Mouse (Mus musculus): ENCODE measurements around the gene Zfp853. TPM values are rescaled to one million over a fixed set of nuclear protein-coding genes. Genes with fewer than 3 reads are reported as not detected.

Gene Zfp853
- total RNA-seq (2023), result 1 to 10 TPM; 1.3 to 2.1 TPM

DNA sequence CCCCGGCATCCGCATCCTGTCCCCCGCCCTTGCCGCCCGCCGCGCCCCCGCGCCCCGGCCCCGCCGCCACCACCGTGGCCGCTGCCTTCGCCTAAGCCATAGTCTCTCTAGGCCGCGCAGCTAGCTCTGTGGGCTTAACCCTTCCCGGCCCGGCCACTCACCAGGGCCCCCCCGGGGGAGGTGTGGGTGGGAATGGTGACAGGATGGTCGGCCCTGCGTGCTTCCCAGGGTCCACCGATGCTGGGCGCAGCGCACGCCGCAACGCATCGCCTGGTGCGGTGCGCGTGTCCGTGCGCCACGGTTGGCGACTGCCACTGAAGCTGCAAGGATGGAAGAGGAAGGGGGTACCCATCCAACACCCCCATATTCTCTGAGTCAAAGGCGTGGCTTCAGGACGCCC, at the start of gene Zfp853:
TSS of gene Zfp853 (minus strand) at position 220 of the 400 bp plus-strand sequence.

DNA sequence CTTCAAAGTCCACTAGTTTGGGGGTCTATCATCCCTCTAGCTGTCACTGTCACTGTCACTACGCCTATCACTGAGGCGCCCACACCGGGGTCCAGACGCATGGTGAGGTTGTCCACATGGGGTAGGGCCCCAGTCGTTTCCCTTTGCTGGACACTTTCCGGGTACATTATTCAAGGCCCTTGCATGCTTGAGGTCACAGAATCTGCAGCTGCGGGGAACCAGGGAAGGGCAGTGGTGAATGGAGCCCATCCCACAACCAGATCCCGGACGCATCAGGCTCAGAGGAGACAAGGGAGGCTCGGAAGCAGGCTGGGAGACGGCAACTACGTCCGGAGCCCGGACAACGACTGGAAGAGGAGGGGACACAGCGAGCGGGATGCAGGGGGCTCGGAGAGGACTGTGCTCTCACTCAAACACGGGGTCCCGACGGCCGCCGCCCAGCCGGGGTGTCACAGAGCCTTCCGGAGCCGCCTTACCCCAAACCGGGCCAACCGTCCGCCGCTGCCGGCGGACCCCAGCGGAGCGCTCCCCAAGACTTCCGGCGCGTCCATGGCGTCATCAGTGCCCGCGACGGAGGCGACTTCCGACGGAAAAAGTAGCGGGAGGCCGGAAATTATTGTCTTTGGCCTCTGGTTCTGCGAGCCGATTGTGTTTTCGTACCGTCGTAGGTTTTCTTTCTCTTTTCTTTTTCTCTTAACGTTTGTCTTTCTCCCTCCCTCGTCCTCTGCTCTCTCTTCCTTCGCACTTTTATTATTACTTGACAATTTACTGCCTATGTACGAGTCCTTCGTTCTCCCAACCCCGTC, 35.5 kb upstream of the Zfp853 start, which contains the start of gene Zdhhc4:
TSS of gene Zdhhc4 (minus strand) at position 567 of the 806 bp plus-strand sequence.

DNA sequence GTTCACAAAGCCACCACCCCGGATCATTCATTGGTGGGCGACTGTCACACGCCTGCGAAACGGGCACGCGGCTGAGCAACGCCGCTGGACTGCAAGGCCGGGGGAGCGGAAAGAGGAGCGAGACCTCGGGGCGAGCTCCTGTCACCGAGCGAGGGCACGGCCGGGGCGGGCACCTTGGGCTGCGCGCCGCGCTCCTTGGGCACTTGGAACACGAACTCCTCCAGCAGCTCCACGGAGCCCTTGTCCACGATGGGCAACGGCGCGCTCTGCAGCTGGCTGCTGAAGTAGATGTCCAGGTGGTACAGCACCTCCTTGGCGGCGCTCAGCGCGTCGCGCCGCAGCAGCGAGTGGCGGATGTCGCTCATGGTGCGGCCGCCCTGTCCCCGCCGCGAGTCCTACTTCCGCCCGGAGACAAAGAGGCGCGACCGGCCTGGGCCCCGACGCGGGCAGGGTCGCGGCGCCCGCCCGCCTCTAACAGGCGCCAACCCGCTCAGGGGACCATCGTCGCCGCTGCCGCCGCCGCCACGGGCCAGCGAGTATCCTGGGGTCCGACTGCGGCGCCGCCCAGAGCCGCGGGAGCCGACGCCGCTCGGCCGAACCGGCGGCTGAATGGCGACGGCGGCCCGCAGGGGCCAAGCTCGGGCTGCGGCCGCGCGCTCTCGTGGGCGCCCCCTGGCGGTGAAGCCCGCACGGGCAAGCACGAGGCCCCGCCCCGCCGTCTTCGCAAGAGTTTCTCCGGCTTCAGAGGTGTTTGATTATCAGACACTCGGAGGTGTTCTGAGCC, 21.5 kb upstream of the Zfp853 start, which contains the start of gene E130309D02Rik:
TSS of gene E130309D02Rik (minus strand) at position 631 of the 784 bp plus-strand sequence.

DNA sequence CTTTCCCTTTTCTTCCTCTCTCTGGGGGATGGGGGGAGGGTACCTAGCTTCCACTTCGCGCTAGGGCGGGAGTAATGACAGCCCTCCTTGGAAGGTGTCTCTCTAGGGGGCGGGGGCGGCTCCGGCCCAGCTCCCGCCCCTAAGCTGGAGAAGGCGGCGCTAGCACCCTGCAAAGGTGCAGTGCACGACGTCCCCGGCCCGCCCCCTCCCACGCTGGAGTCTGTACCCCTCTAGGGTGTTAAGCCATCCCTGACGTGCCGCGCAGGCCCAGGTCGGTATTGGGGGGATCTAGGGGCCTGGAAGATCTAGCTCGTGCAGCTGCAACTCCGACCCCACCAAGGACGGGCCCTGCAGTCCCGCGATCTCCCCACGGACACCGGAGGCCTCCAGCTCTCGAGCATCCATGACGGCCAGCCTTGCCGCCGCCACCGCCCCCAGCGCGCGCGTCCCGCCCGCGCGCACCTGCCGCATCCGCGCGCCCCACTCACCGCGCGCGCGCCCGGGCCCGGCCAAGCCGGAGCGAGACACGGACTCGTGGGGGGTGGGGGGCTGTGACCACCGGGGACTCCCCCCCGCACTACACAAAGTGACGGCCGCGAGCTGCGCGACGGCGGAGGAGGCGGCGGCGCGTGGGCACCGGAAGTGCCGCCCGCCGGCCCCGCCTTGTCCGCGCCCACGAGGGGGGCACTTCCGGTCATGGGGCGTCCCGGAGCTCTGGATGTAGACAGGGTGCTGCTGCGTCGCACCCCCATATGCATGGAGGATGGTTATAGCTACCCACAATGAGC, 23.9 kb downstream of the Zfp853 start, which contains the start of gene Zfp316:
TSS of gene Zfp316 (minus strand) at position 660 of the 788 bp plus-strand sequence.

Other genes with a start within 250 kb of the Zfp853 start
- 10 to 100 TPM; 10.6 to 11.0 TPM for gene Rnf216, start 180.6 kb downstream of the Zfp853 start, total RNA-seq (2023)
- under 1 TPM in 1 of 2 experiments, not detected in 1; 0.44 TPM for gene Olfr718-ps1, start 146.0 kb downstream of the Zfp853 start, total RNA-seq (2023)
- gene Rbak, start 112.8 kb downstream of the Zfp853 start, total RNA-seq (2023), result 10 to 100 TPM; 10.9 to 12.5 TPM
- gene Spdye4b, start 112.6 kb downstream of the Zfp853 start, total RNA-seq (2023), result not detected
- not detected for gene Spdye4a, start 66.7 kb downstream of the Zfp853 start, total RNA-seq (2023)
- 10 to 100 TPM; 36.1 to 37.2 TPM for gene Zfp12, start 58.5 kb downstream of the Zfp853 start, total RNA-seq (2023)
- gene Zfp316, start 23.6 kb downstream of the Zfp853 start, total RNA-seq (2023), result 1 to 10 TPM; 1.6 to 1.9 TPM
- gene E130309D02Rik, start 21.7 kb upstream of the Zfp853 start, total RNA-seq (2023), result 10 to 100 TPM; 35.1 to 37.7 TPM
- gene Zdhhc4, start 35.6 kb upstream of the Zfp853 start, total RNA-seq (2023), result 10 to 100 TPM; 58.3 to 67.9 TPM
- gene Grid2ip, start 63.7 kb upstream of the Zfp853 start, total RNA-seq (2023), result not detected
- 10 to 100 TPM; 28.6 to 35.0 TPM for gene Kdelr2, start 110.2 kb upstream of the Zfp853 start, total RNA-seq (2023)
- 1 to 10 TPM; 9.4 to 10.0 TPM for gene Daglb, start 171.0 kb upstream of the Zfp853 start, total RNA-seq (2023)
- 100 to 1,000 TPM; 287 to 289 TPM for gene Rac1, start 234.4 kb upstream of the Zfp853 start, total RNA-seq (2023)

All from T-cell, adult 66 days (primary cell).